Mouse (Mus musculus): ENCODE results near the gene Olfr1020. TPM values are rescaled to one million over a fixed set of nuclear protein-coding genes. Genes with fewer than 3 reads are reported as not detected.

Olfr1020 gene
- polyA plus RNA-seq (2016; fragmentation: Nextera tagmentation; extraction: Ambion mirVana): not detected in 2 replicates

GRCm38 (mm10) chr2:85846730-85847129 lies at the start of gene Olfr1020:
Olfr1020 (plus strand) TSS chr2:85847030.
- no peaks in the 10 kb centered on the region for H3K36me3 ChIP-seq
- H3K9me3 ChIP-seq (replicated peaks): no peaks in the 10 kb centered on the region
- H3K27me3 ChIP-seq (ENCODE audit: low read depth, poor library complexity, severe bottlenecking): no peaks in the 10 kb centered on the region
- no peaks in the 10 kb centered on the region for H3K4me1 ChIP-seq
- H3K27ac ChIP-seq (replicated peaks): no peak within 1 kb of the TSS
- no peak within 1 kb of the TSS for H3K4me3 ChIP-seq
- WGBS: 79% methylated on average over 1 of the region's 1 CpGs
- no peak for DNase-seq (ENCODE audit: low spot score)

GRCm38 (mm10) chr2:85802444-85802843 lies 44.4 kb upstream of the Olfr1020 start, which contains the start of gene Olfr1016:
Olfr1016 (minus strand) TSS chr2:85802544.
- H3K4me3 ChIP-seq: no peak within 1 kb of the TSS
- DNase-seq (ENCODE audit: low spot score): no peak
- H3K4me1 ChIP-seq: no peaks in the 10 kb centered on the region
- H3K27me3 ChIP-seq (ENCODE audit: low read depth, poor library complexity, severe bottlenecking): no peaks in the 10 kb centered on the region
- no peaks in the 10 kb centered on the region for H3K36me3 ChIP-seq
- WGBS: 94% methylated on average over 2 of the region's 2 CpGs
- no peak within 1 kb of the TSS for H3K27ac ChIP-seq (replicated peaks)
- no peaks in the 10 kb centered on the region for H3K9me3 ChIP-seq (replicated peaks)

- DNase-seq (ENCODE audit: low spot score): no peak
- 81% methylated on average over 4 of the region's 4 CpGs for WGBS
- no peaks in the 10 kb centered on the region for H3K4me1 ChIP-seq
- no peaks in the 10 kb centered on the region for H3K9me3 ChIP-seq (replicated peaks)
- H3K4me3 ChIP-seq: no peak overlapping the region
- no peaks in the 10 kb centered on the region for H3K36me3 ChIP-seq
- no peaks in the 10 kb centered on the region for H3K27me3 ChIP-seq (ENCODE audit: low read depth, poor library complexity, severe bottlenecking)
- H3K27ac ChIP-seq (replicated peaks): no peak overlapping the region
Observed at GRCm38 (mm10) chr2:85804501-85804900, 42.3 kb upstream of the Olfr1020 start.

GRCm38 (mm10) chr2:85818179-85818578 lies 28.7 kb upstream of the Olfr1020 start, which contains the start of gene Olfr1018:
Olfr1018 (plus strand) TSS chr2:85818479.
- no peak for DNase-seq (ENCODE audit: low spot score)
- Histone ChIP-seq H3K4me3 (no peak within 1 kb of the TSS), H3K9me3 (replicated peaks) (no peaks in the 10 kb centered on the region), H3K4me1 (no peaks in the 10 kb centered on the region), H3K27me3 (ENCODE audit: low read depth, poor library complexity, severe bottlenecking) (no peaks in the 10 kb centered on the region), H3K36me3 (no peaks in the 10 kb centered on the region), H3K27ac (replicated peaks) (no peak within 1 kb of the TSS)

GRCm38 (mm10) chr2:85845383-85845782 lies 1.4 kb upstream of the Olfr1020 start, which contains the start of gene Olfr1019:
Olfr1019 (minus strand) TSS chr2:85845483.
- H3K4me1 ChIP-seq: no peaks in the 10 kb centered on the region
- H3K36me3 ChIP-seq: no peaks in the 10 kb centered on the region
- no peaks in the 10 kb centered on the region for H3K9me3 ChIP-seq (replicated peaks)
- no peak within 1 kb of the TSS for H3K27ac ChIP-seq (replicated peaks)
- no peak within 1 kb of the TSS for H3K4me3 ChIP-seq
- H3K27me3 ChIP-seq (ENCODE audit: low read depth, poor library complexity, severe bottlenecking): no peaks in the 10 kb centered on the region
- no peak for DNase-seq (ENCODE audit: low spot score)

GRCm38 (mm10) chr2:85868294-85868693 lies 21.5 kb downstream of the Olfr1020 start, which contains the start of gene Olfr1022:
Olfr1022 (plus strand) TSS chr2:85868594.
- H3K4me1 ChIP-seq: no peaks in the 10 kb centered on the region

GRCm38 (mm10) chr2:85885340-85885739 lies 38.5 kb downstream of the Olfr1020 start, which contains the start of gene Olfr1023:
Olfr1023 (plus strand) TSS chr2:85885640.
- Histone ChIP-seq H3K9me3 (replicated peaks) (no peaks in the 10 kb centered on the region), H3K36me3 (no peaks in the 10 kb centered on the region), H3K27me3 (ENCODE audit: low read depth, poor library complexity, severe bottlenecking) (no peaks in the 10 kb centered on the region), H3K4me3 (no peak within 1 kb of the TSS), H3K27ac (replicated peaks) (no peak within 1 kb of the TSS), H3K4me1 (no peaks in the 10 kb centered on the region)
- 86% methylated on average over 2 of the region's 2 CpGs for WGBS
- no peak for DNase-seq (ENCODE audit: low spot score)

More at GRCm38 (mm10) chr2:85868294-85868693, 21.5 kb downstream of the Olfr1020 start, which contains the start of gene Olfr1022:
- Histone ChIP-seq H3K27ac (replicated peaks) (no peak within 1 kb of the TSS), H3K4me3 (no peak within 1 kb of the TSS), H3K36me3 (no peaks in the 10 kb centered on the region), H3K9me3 (replicated peaks) (no peaks in the 10 kb centered on the region), H3K27me3 (ENCODE audit: low read depth, poor library complexity, severe bottlenecking) (no peaks in the 10 kb centered on the region)
- 71% methylated on average over 2 of the region's 2 CpGs for WGBS
- no peak for DNase-seq (ENCODE audit: low spot score)

Other genes starting within 250 kb of the Olfr1020 start
- gene Olfr1000, start 235.1 kb upstream of the Olfr1020 start, polyA plus RNA-seq (2016; fragmentation: Nextera tagmentation; extraction: Ambion mirVana): not detected in 2 replicates
- not detected in 2 replicates for gene Olfr1002, start 196.3 kb upstream of the Olfr1020 start, polyA plus RNA-seq (2016; fragmentation: Nextera tagmentation; extraction: Ambion mirVana)
- not detected in 2 replicates for gene Olfr154, start 182.6 kb upstream of the Olfr1020 start, polyA plus RNA-seq (2016; fragmentation: Nextera tagmentation; extraction: Ambion mirVana)
- not detected in 2 replicates for gene Olfr1006, start 168.3 kb upstream of the Olfr1020 start, polyA plus RNA-seq (2016; fragmentation: Nextera tagmentation; extraction: Ambion mirVana)
- gene Olfr1008, start 157.6 kb upstream of the Olfr1020 start, polyA plus RNA-seq (2016; fragmentation: Nextera tagmentation; extraction: Ambion mirVana): not detected in 2 replicates
- gene Olfr1009, start 131.6 kb upstream of the Olfr1020 start, polyA plus RNA-seq (2016; fragmentation: Nextera tagmentation; extraction: Ambion mirVana): not detected in 2 replicates
- not detected in 2 replicates for gene Olfr1012, start 84.3 kb upstream of the Olfr1020 start, polyA plus RNA-seq (2016; fragmentation: Nextera tagmentation; extraction: Ambion mirVana)
- not detected in 2 replicates for gene Olfr1013, start 79.9 kb upstream of the Olfr1020 start, polyA plus RNA-seq (2016; fragmentation: Nextera tagmentation; extraction: Ambion mirVana)
- not detected in 2 replicates for gene Olfr1014, start 74.3 kb upstream of the Olfr1020 start, polyA plus RNA-seq (2016; fragmentation: Nextera tagmentation; extraction: Ambion mirVana)
- not detected in 2 replicates for gene Olfr1015, start 65.0 kb upstream of the Olfr1020 start, polyA plus RNA-seq (2016; fragmentation: Nextera tagmentation; extraction: Ambion mirVana)
- gene Olfr1016, start 44.5 kb upstream of the Olfr1020 start, polyA plus RNA-seq (2016; fragmentation: Nextera tagmentation; extraction: Ambion mirVana): not detected in 2 replicates
- gene Olfr1018, start 28.6 kb upstream of the Olfr1020 start, polyA plus RNA-seq (2016; fragmentation: Nextera tagmentation; extraction: Ambion mirVana): not detected in 2 replicates
- gene Olfr1019, start 1.5 kb upstream of the Olfr1020 start, polyA plus RNA-seq (2016; fragmentation: Nextera tagmentation; extraction: Ambion mirVana): not detected in 2 replicates
- gene Olfr1022, start 21.6 kb downstream of the Olfr1020 start, polyA plus RNA-seq (2016; fragmentation: Nextera tagmentation; extraction: Ambion mirVana): not detected in 2 replicates
- gene Olfr1023, start 38.6 kb downstream of the Olfr1020 start, polyA plus RNA-seq (2016; fragmentation: Nextera tagmentation; extraction: Ambion mirVana): not detected in 2 replicates
- not detected in 2 replicates for gene Olfr1024, start 58.0 kb downstream of the Olfr1020 start, polyA plus RNA-seq (2016; fragmentation: Nextera tagmentation; extraction: Ambion mirVana)
- gene Olfr1025-ps1, start 68.2 kb downstream of the Olfr1020 start, polyA plus RNA-seq (2016; fragmentation: Nextera tagmentation; extraction: Ambion mirVana): not detected in 2 replicates
- not detected in 2 replicates for gene Olfr1026, start 74.5 kb downstream of the Olfr1020 start, polyA plus RNA-seq (2016; fragmentation: Nextera tagmentation; extraction: Ambion mirVana)
- not detected in 2 replicates for gene Olfr1028, start 103.4 kb downstream of the Olfr1020 start, polyA plus RNA-seq (2016; fragmentation: Nextera tagmentation; extraction: Ambion mirVana)
- gene Olfr1029, start 126.9 kb downstream of the Olfr1020 start, polyA plus RNA-seq (2016; fragmentation: Nextera tagmentation; extraction: Ambion mirVana): not detected in 2 replicates
- gene Olfr1030, start 132.2 kb downstream of the Olfr1020 start, polyA plus RNA-seq (2016; fragmentation: Nextera tagmentation; extraction: Ambion mirVana): not detected in 2 replicates
- gene Olfr1031, start 143.3 kb downstream of the Olfr1020 start, polyA plus RNA-seq (2016; fragmentation: Nextera tagmentation; extraction: Ambion mirVana): not detected in 2 replicates
- not detected in 2 replicates for gene Olfr1032, start 158.5 kb downstream of the Olfr1020 start, polyA plus RNA-seq (2016; fragmentation: Nextera tagmentation; extraction: Ambion mirVana)
- gene Olfr1033, start 173.6 kb downstream of the Olfr1020 start, polyA plus RNA-seq (2016; fragmentation: Nextera tagmentation; extraction: Ambion mirVana): not detected in 2 replicates
- gene Olfr1034, start 198.8 kb downstream of the Olfr1020 start, polyA plus RNA-seq (2016; fragmentation: Nextera tagmentation; extraction: Ambion mirVana): not detected in 2 replicates
- not detected in 2 replicates for gene Olfr1036, start 227.0 kb downstream of the Olfr1020 start, polyA plus RNA-seq (2016; fragmentation: Nextera tagmentation; extraction: Ambion mirVana)
- gene Olfr1037, start 240.4 kb downstream of the Olfr1020 start, polyA plus RNA-seq (2016; fragmentation: Nextera tagmentation; extraction: Ambion mirVana): not detected in 2 replicates

All from midbrain, embryonic 10.5 days (tissue).